Mouse (Mus musculus) CH12.LX (cell line): ENCODE measurements at regions not wholly inside any gene's neighbourhood (a gene's known extent, or its start where the extent isn't known, plus 50 kb on each side); places are given as distances from the start of the nearest gene placed in this dataset.

ENCODE experiments used
- DNase-seq: peaks from one replicate; pipeline ENCODE4 v3.0.0-alpha.2; 2013; ENCODE audit errors: extremely low read depth
- H3K27ac ChIP-seq: 2 replicates; pipeline ENCODE4 v1.5.1; 2012; ENCODE audit warnings: low read depth, mild to moderate bottlenecking, control low read depth, moderate library complexity; ENCODE audit not compliant: insufficient read depth
- H3K27me3 ChIP-seq: replicated peaks from 2 replicates; pipeline ENCODE3; 2012; ENCODE audit warnings: inconsistent platforms
- H3K36me3 ChIP-seq, 2 experiments: replicated peaks in 1 of 2; 2 replicates each; pipeline versions ENCODE3 to v1.6.1; 2012; ENCODE audit warnings: inconsistent platforms in 1 of 2, low read length in 1 of 2, mild to moderate bottlenecking in 1 of 2, mixed read lengths in 1 of 2, moderate library complexity in 1 of 2; ENCODE audit not compliant: control insufficient read depth in 1 of 2, insufficient read depth in 1 of 2
- H3K4me1 ChIP-seq, 2 experiments: 2 replicates each; pipeline ENCODE4 v1.6.1; 2012; ENCODE audit warnings: inconsistent platforms in 1 of 2, moderate library complexity in 1 of 2; ENCODE audit not compliant: insufficient read depth in 2 of 2, control insufficient read depth in 1 of 2
- H3K4me2 ChIP-seq: 2 replicates; pipeline ENCODE4 v1.6.1; 2012; ENCODE audit warnings: low read depth, mild to moderate bottlenecking, control low read depth; ENCODE audit not compliant: poor library complexity, insufficient read depth, severe bottlenecking
- H3K4me3 ChIP-seq, 3 experiments: fragments of 150-350 bp in 1 of 3; sonication (generic) in 1 of 3; replicated peaks in 1 of 3; 2 replicates each; pipeline versions ENCODE3 to v1.5.1; 2011 to 2012; ENCODE audit warnings: low read depth in 2 of 3, low read length in 2 of 3, mild to moderate bottlenecking in 2 of 3, moderate library complexity in 2 of 3, control low read depth in 1 of 3, improper control_type of control experiment in 1 of 3, inconsistent platforms in 1 of 3, mixed read lengths in 1 of 3; ENCODE audit not compliant: poor library complexity in 1 of 3
- H3K79me2 ChIP-seq: replicated peaks from 2 replicates; pipeline ENCODE4 v1.6.1; 2012; ENCODE audit warnings: mild to moderate bottlenecking, moderate library complexity; ENCODE audit not compliant: control insufficient read depth, poor library complexity, insufficient read depth, severe bottlenecking; ENCODE audit errors: extremely low read depth
- H3K9ac ChIP-seq: 2 replicates; pipeline ENCODE4 v1.6.1; 2012; ENCODE audit warnings: low read depth, mild to moderate bottlenecking, control low read depth, moderate library complexity; ENCODE audit not compliant: insufficient read depth
- H3K9me3 ChIP-seq: replicated peaks from 2 replicates; pipeline ENCODE3; 2012; ENCODE audit warnings: low read length, inconsistent platforms, mixed read lengths
- BHLHE40 ChIP-seq: IDR thresholded peaks from 2 replicates; pipeline ENCODE4 v1.6.1; 2011; ENCODE audit warnings: mild to moderate bottlenecking, low read depth, low read length, improper control_type of control experiment
- E2F4 ChIP-seq: IDR thresholded peaks from 2 replicates; pipeline ENCODE4 v1.6.1; 2011; ENCODE audit warnings: low read depth, low read length, improper control_type of control experiment; ENCODE audit not compliant: insufficient replicate concordance
- EP300 ChIP-seq: IDR thresholded peaks from 2 replicates; pipeline ENCODE4 v1.6.1; 2011; ENCODE audit warnings: low read length, improper control_type of control experiment
- ETS1 ChIP-seq: conservative IDR thresholded peaks from 2 replicates; pipeline ENCODE4 v1.6.1; 2012; ENCODE audit warnings: low read depth, mild to moderate bottlenecking, inconsistent platforms, low read length, improper control_type of control experiment, moderate library complexity
- HCFC1 ChIP-seq: IDR thresholded peaks from 2 replicates; pipeline ENCODE4 v1.6.1; 2012; ENCODE audit warnings: low read depth, mild to moderate bottlenecking, inconsistent platforms, low read length, improper control_type of control experiment
- IRF4 ChIP-seq: IDR thresholded peaks from 2 replicates; pipeline ENCODE4 v1.6.1; 2014; ENCODE audit warnings: low read depth, mild to moderate bottlenecking, inconsistent platforms, low read length, improper control_type of control experiment
- JUN ChIP-seq: IDR thresholded peaks from 2 replicates; pipeline ENCODE4 v1.6.1; 2011; ENCODE audit warnings: low read depth, mild to moderate bottlenecking, low read length, improper control_type of control experiment, moderate library complexity; ENCODE audit not compliant: insufficient read depth
- KAT2A ChIP-seq: IDR thresholded peaks from 2 replicates; pipeline ENCODE4 v1.6.1; 2012; ENCODE audit warnings: low read length, improper control_type of control experiment, inconsistent platforms; ENCODE audit not compliant: insufficient replicate concordance
- MAFK ChIP-seq: IDR thresholded peaks from 2 replicates; pipeline ENCODE4 v1.6.1; 2011; ENCODE audit warnings: low read length, improper control_type of control experiment; ENCODE audit not compliant: insufficient replicate concordance
- MAX ChIP-seq: IDR thresholded peaks from 2 replicates; pipeline ENCODE4 v1.6.1; 2011; ENCODE audit warnings: low read length, improper control_type of control experiment
- MEF2A ChIP-seq: IDR thresholded peaks from 2 replicates; pipeline ENCODE4 v1.6.1; 2014; ENCODE audit warnings: low read depth, mild to moderate bottlenecking, inconsistent platforms, low read length, improper control_type of control experiment, borderline replicate concordance
- MXI1 ChIP-seq: IDR thresholded peaks from 2 replicates; pipeline ENCODE4 v1.6.1; 2011; ENCODE audit warnings: mild to moderate bottlenecking, low read depth, low read length, improper control_type of control experiment
- MYC ChIP-seq: IDR thresholded peaks from 2 replicates; pipeline ENCODE4 v1.6.1; 2011; ENCODE audit warnings: low read depth, mild to moderate bottlenecking, improper control_type of control experiment, low read length
- NELFE ChIP-seq: IDR thresholded peaks from 2 replicates; pipeline ENCODE4 v1.6.1; 2011; ENCODE audit warnings: low read depth, low read length, improper control_type of control experiment
- POLR2AphosphoS2 ChIP-seq: IDR thresholded peaks from 2 replicates; pipeline ENCODE4 v1.6.1; 2011; ENCODE audit warnings: low read depth, low read length, improper control_type of control experiment
- RCOR1 ChIP-seq: conservative IDR thresholded peaks from 2 replicates; pipeline ENCODE4 v1.6.1; 2012; ENCODE audit warnings: low read depth, mild to moderate bottlenecking, inconsistent platforms, low read length, improper control_type of control experiment
- SIN3A ChIP-seq: IDR thresholded peaks from 2 replicates; pipeline ENCODE4 v1.6.1; 2012; ENCODE audit warnings: low read length, improper control_type of control experiment, inconsistent platforms
- TBP ChIP-seq: conservative IDR thresholded peaks from 2 replicates; pipeline ENCODE4 v1.6.1; 2011; ENCODE audit warnings: low read depth, low read length, improper control_type of control experiment
- USF1 ChIP-seq: IDR thresholded peaks from 2 replicates; pipeline ENCODE4 v1.6.1; 2014; ENCODE audit warnings: low read depth, mild to moderate bottlenecking, inconsistent platforms, low read length, improper control_type of control experiment
- ZMIZ1 ChIP-seq: IDR thresholded peaks from 2 replicates; pipeline ENCODE4 v1.6.1; 2012; ENCODE audit warnings: low read depth, mild to moderate bottlenecking, inconsistent platforms, low read length, improper control_type of control experiment
- ZNF384 ChIP-seq: IDR thresholded peaks from 2 replicates; pipeline ENCODE4 v1.6.1; 2012; ENCODE audit warnings: low read depth, low read length, improper control_type of control experiment, inconsistent platforms
- dilution Hi-C: fragments of 300-500 bp; cut with MboI; formaldehyde crosslinking; loops from 2 replicates; pipeline ENCODE4 v1.14.3; 2020; ENCODE audit warnings: low sequenced_read_pairs; ENCODE audit not compliant: extremely low pct_unique_long_range_greater_than_20kb, extremely low pct_ligation_motif_present
- in situ Hi-C: fragments of 300-500 bp; cut with MboI; formaldehyde crosslinking; loops from 3 replicates; pipeline ENCODE4 v1.14.3; 2019; ENCODE audit warnings: low sequenced_read_pairs, low pct_ligation_motif_present, low pct_unique_long_range_greater_than_20kb, mixed read lengths

GRCm38 (mm10) chr14:36646649-36647048 lies 321.9 kb downstream of the Ccser2 start:
- Histone ChIP-seq H3K79me2 (no peaks in the 10 kb centered on the region), H3K4me2 (no peak overlapping the region), H3K9ac (no peak overlapping the region), H3K4me1 (no peaks in the 10 kb centered on the region), H3K27ac (no peak overlapping the region), H3K4me3 (no peak overlapping the region), H3K27me3 (peaks cover 29% of the 10 kb centered on the region), H3K36me3 (no peaks in the 10 kb centered on the region), H3K9me3 (no peaks in the 10 kb centered on the region)
- in situ Hi-C loops: no loop called here
- no peak for DNase-seq
- dilution Hi-C loops: no loop called here
- TF ChIP-seq EP300 (no peak), JUN (no peak), E2F4 (no peak), KAT2A (no peak), POLR2AphosphoS2 (no peak), BHLHE40 (no peak), MEF2A (no peak), MAX (no peak), MAFK (no peak), RCOR1 (no peak), IRF4 (no peak), SIN3A (no peak), HCFC1 (no peak), ZMIZ1 (no peak), TBP (no peak)

GRCm38 (mm10) chr14:36646237-36646636 lies 322.3 kb downstream of the Ccser2 start:
- H3K9ac ChIP-seq: no peak overlapping the region
- in situ Hi-C loops (no loop called here), dilution Hi-C loops (no loop called here)
- DNase-seq: no peak
- no peak overlapping the region for H3K4me2 ChIP-seq
- TF ChIP-seq MEF2A (no peak), MYC (no peak), ZNF384 (no peak), USF1 (no peak), RCOR1 (no peak), MXI1 (no peak), ETS1 (no peak), NELFE (no peak), KAT2A (no peak)
- H3K4me3 ChIP-seq: no peak overlapping the region
- H3K27me3 ChIP-seq: peaks cover 29% of the 10 kb centered on the region
- H3K79me2 ChIP-seq: no peaks in the 10 kb centered on the region
- no peak overlapping the region for H3K27ac ChIP-seq
- no peaks in the 10 kb centered on the region for H3K9me3 ChIP-seq
- H3K36me3 ChIP-seq: no peaks in the 10 kb centered on the region
- no peaks in the 10 kb centered on the region for H3K4me1 ChIP-seq
